Mouse (Mus musculus) kidney, postnatal 14 days (tissue): ENCODE measurements around the gene Vwa3a.
A peak's percentile ranks its signal among the peaks of the same experiment; 100 is the strongest.
"Not testable (repeated sequence)": the region's sequence is repeated elsewhere in the genome, so short reads cannot be mapped to it uniquely, and the experiment has no call there.

ENCODE experiments used
- DNase-seq: peaks from one replicate; pipeline ENCODE4 v3.0.0; 2022; ENCODE audit warnings: mixed read lengths

Vwa3a gene

DNA sequence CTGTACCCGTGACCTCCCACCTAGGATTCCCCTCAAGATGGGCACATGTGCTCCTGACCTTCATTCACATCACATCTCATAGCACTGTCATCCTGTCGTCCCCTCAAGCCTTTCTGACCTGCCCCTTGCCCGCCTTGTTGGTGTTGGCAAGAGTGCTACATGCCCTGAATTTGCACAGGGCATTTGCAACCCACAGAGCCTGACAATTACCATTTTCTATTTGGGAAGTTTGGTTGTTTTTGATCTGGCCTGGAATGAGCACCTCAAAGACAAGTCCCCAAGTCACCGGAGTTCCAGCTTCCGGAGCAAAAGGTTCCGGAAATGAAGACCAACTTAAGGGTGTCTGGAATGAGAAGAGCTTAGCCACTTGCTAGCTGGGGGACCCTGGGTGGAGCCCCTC lies at the start of gene Vwa3a:
TSS of gene Vwa3a (plus strand) at position 301 of the 400 bp plus-strand sequence.
- DNase-seq, result no peak

DNA sequence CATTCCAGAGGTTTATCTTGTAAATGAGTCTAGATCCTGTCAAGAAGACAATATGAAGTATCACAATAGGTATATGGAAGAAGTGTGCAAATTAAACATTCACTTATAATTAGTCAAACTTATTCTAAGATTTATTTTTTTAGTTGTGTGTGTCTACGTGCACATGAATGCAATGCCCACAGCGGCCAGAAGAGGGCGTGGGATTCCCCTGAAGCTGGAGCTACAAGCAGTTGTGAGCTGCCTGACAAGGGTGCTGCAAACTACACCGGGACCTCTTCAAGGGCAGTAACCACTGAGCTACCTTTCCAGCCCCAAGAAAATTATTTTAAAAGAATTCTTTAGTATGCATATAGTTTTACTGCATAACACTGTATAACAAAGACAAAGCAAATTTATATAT lies 48.5 kb upstream of the Vwa3a start:
- DNase-seq, result no peak

DNA sequence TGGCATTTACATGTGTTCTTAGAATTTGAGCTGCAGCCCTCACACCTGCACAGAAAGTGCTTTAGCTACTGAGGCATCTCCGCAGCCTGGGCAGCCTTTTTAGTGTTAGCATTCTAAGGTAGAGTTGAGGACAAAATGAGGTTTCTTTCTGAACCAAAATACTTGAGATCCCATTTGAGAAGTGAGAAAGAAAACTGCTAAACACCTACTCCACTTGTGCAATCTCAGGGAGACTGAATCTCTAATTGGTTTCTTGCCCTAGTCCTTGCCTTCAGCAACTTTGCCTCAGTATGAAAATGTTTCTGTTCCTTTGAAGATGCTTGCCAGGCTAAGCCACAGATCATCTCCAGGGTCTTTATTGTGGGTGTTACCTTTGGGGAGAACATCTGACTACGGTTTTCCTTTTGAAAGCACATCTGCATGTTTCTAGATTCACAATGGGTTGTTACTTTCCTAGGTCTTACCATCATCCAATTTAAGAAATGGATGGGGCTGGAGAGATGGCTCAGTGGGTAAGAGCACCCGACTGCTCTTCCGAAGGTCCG lies 45.2 kb upstream of the Vwa3a start:
- no peak for DNase-seq

DNA sequence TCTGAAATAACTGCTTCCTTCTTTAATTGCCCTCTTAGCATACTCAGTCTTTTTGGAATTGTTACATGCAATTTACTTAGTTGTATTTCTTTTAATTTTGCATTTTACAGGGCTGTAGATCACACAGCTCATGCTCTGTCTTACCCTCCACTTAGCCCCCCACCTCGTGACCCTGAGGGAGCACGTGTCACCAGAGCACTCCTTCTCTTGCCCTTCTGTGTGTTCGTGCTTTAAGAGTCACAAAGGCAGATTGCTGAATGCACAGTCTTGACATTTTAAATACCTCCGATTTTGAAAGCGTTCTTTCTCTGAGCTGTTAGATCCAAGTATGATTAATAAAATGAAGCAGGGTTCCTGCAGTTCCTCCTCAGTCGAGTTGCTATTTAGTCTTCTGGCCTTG lies 43.9 kb upstream of the Vwa3a start:
- DNase-seq, result no peak

DNA sequence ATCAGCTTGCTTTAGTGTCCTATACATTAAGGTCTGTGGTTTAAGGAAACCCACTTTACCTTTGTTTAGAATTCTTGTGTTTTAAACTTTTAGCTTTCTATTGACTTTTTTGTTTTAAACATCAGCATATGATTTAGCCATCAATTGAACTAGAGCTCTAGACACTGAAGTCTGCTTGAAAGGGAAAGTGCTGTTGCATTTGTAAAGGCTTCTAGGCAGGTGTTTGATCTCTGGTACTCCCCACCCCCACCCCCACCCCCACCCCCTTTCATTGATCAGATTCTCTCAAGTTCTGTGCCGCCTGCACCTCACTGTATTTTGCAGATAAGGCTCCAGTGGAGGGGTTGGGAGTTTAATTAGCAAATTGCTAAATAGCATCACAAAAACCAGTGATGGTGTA lies 43.5 kb upstream of the Vwa3a start:
- no peak for DNase-seq

DNA sequence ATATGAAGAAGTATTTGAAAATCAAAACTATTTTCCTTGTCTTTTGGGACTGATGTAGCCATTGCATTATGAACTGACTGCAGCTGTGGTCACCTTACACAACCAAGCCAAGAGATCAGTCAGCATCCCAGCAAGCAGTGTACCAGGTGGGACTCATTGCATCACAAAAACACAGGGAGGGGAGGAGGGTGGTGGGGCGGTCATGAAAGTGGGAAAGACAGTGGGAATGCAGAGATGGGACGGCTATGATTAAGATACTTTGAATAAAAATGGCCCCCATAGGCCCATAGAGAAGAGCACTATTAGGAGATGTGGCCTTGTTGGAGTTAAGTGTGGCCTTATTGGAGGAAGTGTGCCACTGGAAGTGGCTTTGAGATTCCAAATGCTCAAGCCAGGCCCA lies 42.8 kb upstream of the Vwa3a start:
- no peak for DNase-seq

DNA sequence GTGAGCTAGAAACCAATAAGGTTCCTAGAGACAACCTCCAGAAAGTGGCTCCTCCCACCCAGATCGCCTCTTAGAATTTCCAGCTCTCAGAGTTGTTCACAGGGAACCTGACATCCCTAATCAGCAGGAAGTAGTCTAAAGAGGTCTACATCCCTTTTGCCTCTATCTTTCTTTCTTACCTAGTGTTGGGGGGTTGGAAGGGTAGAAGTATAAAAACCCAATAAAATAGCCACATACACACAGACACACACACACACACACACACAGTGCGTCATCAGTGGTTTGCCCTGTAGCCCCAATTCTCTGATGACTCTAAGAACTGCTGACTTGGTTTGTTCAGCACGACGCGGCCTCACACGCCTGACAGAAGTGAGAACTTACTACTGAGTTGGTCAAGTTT lies 39.5 kb upstream of the Vwa3a start:
- no peak for DNase-seq

DNA sequence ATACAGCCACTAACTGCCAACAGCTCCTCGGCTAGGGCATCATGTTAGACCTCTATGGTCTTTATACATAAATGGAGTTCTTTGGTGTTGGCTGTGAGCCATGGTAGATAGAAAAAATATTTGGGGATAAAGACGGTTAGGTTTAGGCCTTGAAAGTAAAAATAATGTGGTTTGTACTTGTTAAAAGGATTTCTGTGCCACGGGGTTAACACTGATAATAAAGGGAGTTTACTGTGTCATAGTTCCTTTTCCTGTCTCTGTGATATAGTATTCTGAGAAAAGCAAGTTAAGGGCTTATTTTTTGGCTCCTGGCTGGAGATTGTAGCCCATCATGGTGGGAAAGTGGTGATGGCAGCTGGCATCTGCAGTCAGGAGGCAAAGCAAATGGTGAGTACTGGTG lies 35.2 kb upstream of the Vwa3a start:
- DNase-seq, result no peak

DNA sequence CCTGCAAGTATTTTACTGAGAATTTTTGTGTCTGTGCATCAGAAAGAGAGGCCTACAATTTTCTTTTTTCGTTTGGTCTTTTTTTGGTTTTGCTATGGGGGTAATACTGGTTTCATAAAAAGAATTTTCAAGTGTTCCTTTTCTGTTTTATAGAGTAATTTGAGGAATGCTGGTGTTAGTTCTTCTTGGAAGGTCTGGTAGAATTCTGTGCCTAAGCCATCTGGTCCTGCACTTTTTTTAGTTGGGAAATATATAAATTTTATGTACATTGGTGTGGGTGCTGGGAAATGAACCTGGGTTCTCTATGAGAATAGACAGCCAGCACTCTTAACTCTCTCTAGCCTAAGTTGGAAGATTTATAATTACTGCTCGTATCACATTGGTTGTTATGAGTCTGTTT lies 27.0 kb upstream of the Vwa3a start:
- DNase-seq, result no peak

DNA sequence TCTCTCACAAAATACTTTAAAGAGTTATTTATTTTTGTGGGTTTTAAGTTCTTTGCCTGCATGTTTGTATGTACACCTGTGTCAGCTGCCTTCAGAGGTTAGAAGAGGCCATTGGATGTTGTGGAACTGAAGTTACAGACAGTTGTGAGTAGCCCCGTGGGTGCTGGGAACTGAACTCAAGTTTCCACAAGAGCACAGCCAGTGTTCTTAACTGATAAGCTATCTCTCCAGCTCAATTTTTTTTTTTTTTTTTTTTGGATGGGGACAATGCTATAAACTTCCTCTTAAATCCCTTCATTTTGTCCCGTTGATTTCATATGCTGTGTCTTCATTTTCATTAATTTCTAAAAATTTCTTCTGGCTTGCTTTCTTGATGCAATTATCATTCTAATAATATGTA lies 25.9 kb upstream of the Vwa3a start:
- no peak for DNase-seq

DNA sequence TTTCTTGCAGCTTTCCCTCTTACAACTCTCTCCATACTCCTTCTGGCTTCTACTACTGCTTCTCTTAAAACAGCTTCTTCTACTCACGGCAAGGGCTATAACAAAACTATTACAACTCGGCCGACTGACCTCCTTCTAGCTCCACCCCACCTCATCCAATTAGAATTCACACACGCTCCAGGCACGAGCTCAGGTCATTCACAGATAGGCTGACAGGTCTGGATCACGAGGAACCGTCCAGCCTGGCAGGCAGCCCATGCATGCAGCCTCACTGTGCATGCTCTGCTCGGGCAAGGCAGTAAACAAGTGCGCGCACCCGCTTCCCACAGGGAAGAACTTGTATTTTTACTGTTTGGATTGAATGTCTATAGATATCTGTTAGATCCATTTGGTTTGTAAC lies 25.2 kb upstream of the Vwa3a start:
- not testable (repeated sequence) for DNase-seq

DNA sequence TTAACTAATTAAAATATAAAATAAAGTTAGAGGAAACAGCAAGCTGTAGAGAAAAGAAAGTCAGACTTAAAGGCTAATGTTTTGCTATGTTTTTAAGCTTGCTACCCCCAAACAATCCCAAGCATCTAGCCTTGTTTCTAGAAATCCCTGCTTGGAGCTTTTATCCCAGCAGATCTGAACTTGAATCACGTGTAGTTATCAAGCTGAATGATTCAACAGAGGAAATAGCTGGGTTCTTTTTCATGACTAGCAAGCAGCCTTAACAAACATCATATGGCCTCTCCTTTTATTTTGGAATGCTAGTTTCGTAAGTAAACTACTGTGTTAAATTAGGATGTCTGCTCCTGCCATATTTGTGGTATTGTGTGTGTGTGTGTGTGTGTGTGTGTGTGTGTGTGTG lies 21.9 kb upstream of the Vwa3a start:
- DNase-seq, result no peak

DNA sequence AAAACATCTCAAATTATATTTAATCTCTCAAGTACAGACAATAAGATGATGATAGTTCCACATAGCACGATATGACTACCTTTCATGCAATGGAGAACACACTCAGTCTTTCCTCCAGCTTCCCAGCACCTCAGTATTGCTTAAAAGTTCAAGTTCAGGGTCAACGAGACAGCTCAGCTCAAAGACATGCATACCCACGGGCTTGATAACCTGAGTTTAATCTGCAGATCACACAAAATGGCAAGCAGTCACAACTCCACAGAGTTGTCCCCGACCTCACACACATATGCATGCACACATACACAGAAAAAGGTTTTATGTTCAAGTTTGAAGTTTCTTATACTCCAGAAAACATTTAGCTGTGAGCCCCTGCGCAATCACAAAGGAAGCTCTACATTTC lies 18.1 kb upstream of the Vwa3a start:
- DNase-seq, result no peak

DNA sequence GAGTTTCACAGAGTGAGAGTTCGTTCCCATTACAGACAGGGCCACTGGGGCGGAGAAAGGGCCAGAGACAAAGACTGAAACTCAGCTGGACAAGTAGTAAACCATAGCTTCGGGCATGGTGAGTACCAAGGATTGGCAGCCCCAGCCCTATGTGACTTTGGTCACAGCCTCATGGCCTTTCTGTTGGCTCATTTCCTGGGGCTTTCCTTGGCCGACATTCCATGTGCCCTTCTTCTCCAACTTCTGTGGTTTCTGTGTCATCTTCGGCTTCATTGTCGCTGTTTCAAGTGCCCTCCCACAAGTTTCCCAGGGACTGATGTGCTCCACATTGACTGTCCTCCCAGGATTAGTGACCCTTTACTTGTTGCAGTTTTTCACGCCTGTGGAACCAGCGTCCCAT lies 17.7 kb upstream of the Vwa3a start:
- DNase-seq, result no peak

DNA sequence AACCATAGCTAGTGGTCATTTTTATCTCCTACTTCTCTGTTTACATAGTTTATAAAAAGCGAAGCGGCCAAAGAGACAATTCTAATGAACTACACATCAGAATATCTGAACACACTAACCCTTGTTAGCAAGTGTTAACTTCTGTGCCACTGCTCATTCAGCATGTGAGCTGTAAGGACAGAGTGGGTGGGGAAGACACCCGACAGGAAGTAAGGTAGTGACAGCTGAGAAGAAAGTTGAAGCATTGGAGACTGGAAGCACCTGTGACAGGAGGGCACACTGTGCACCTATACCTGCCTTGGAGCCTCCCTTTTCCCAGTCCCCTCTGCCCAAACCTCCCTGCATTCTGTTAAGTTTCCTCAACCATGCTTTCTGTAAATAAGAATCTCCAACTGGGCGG lies 17.1 kb upstream of the Vwa3a start:
- no peak for DNase-seq

DNA sequence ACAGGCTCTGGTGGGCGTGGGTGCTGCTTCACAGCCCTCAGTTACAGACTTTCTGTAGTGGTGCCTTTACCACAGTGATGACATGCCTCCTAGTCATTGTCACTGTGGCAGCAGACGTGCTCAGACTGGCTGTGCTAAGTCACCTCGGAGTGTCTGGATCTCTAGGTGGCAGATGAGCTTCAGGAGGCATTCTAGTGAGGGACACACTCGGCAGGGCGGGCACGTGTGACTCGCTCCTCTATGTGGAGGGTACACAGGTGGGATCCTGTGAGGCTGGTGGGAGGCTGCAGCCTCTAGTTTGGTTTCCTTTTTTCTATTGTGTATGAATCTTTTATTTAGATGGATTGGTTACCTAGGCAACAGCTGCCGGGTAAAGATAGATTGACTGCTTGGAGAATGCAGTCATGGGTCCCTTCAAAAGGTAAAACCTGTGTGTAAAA lies 16.3 kb upstream of the Vwa3a start:
- DNase-seq, result no peak

DNA sequence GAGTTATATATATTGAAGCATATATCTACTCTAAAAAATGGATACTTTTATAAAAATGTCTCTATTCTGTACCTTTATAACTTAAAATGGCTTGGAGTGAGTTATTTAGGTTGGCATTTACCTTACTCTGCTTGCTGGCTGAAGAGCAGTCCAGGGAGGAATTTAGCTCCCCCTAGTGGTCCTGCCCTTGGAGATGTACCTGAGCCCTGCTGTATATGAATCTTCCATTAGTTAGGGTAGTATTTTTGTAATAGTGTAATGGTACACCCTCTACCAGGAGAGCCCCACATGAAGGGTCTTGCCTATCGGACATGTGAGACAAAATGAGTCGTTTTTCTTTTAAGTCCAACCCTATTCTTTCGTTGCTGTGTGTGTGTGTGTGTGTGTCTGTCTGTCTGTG lies 11.5 kb upstream of the Vwa3a start:
- DNase-seq, result peak; percentile 56

DNA sequence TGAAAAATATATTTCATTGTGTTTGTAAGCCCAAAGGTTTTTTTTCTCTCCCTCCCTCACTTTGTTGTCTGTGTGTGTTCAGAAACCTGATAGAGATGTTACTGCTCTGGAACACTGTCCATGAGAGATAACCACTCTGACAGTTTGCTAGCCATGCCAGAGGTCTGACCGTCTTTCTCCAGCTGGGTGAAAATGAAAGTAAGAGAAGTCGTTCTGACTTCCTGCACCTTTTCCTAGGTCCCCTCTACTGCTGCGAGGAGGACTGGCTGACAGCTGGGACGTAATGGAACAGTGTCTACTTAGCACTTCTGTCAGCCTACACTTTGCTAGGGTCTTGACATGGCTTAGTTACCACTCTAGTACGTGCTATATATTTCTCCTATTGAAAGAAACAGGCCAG lies 9.5 kb upstream of the Vwa3a start:
- no peak for DNase-seq

DNA sequence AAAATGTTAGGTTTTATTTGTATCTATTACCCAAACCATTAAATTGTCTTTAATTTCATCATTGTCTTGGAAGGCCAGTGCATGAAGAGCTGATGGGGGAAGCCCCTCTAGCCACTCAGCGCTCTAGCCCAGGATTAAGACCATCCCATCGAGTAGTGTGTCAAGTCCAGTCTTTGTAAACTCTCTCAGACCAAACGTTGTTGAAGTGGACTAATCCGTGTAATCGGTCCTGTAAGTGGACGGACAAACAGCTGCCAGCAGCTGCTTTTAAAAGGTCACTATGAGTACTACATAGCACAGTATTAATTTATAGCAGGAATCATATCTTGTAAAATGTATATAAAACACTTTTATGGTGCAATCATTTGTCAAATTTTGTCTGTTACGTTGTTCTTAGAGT lies 6.2 kb upstream of the Vwa3a start:
- DNase-seq, result peak; percentile 37

DNA sequence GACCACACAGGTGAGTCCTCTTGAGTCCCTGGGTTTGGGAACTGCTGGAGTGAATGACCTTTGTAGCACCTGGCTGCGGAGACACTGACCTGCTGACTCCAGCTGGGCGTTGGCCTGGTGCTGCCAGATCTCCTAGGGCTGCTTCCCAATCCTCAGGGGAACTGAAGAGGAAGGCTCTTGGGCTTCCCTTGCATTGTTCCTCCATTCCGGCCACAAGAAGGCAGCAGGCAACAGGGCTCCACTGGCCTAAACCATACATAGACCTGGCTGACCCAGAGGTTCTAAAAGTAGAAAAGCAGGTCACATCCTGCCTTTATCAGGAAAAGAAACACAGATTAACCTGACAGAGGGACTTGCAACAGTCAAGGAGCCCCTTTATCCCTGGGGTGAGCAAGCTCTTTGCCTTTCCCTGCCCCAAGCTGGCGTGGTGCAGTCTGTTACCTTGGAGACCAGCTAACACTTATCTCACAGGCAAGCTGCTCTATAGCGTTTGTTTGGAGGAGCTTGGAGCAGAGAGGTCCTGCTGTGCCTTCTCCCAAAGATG lies 512 bp downstream of the Vwa3a start:
- DNase-seq, result peak; percentile 61

DNA sequence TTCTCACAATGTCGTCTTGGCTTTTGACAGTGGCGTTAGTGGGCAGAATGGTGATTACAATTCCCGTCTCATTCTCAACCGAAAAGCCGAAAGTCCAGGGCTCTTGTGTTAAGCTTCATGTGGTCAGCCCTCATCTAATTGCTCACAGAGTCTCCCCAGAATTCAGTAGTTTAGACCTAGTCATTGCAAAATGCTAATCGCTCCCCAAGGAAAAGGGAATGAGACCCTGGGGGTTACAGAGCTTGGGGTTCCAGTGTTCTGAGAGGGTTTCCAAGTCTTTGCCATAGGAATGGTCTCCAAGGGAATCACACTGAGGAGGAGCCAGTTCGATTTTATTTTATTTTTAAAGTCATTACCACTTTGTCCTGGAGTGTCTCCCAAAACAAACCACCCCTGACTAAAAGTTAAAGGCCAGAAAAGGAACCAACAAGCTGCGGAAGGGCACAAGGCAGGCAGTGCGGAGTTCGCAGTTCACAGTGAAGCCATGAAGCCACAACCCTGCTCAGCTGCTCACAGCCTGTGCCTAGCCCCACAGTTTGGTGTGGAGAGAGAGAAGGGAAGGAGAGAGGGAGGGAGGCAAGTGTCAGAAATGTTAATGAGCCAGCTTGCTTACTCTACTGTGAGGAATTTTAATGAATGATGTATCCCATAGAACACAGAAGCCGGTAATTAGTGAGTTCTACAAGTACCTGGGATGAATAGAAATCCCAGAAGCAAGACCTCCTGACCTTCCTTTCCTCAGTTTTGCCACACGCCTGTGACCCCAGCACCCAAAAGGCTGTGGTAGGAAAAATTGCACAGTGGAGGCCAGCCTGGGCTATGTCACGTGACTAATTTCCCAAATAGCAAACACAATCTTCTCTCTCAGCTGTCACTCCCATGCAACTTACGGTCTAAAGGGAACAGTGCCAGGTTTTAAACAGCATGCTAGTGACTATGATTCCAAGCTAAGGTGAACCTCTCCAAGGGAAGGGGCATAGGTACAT lies 4.5 kb downstream of the Vwa3a start:
- peak; percentile 34 for DNase-seq

DNA sequence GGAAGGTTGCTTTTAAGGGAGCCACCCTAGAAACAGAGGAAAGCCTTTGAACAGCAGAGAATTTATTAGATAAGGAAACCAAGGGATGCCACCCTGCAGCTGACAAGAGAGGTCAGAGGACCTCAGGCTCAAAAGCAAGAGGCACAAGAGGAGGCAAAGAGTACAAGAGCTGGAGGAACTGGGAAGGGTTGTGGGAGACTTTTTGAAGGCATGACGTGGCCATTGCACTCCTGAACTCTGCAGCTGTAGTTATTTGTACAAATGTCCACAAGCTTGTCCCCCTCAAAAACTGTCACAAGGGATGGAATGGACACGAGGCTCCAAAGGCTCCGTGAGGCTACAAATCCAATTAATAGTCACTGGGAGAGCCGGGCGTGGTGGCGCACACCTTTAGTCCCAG lies 5.5 kb downstream of the Vwa3a start:
- peak; percentile 49 for DNase-seq

DNA sequence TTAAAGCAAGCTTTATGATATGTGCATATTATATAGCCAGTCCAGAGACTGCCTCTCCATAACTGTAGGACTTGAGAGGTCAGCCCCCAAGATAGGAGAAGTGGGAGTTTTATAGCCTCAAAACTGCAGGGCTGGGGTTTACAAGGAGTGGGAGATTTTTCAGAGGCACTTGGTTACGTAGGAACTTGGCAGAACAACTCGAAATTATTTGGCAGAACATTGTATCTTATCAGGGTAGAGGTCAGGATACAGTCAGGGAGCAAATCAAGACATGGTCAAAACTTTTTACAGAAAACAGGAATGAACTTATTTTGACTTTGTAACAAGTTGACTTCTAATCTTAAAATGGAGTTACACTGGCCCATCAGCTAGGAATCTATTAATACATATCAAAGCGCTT lies 6.9 kb downstream of the Vwa3a start:
- peak; percentile 66 for DNase-seq

DNA sequence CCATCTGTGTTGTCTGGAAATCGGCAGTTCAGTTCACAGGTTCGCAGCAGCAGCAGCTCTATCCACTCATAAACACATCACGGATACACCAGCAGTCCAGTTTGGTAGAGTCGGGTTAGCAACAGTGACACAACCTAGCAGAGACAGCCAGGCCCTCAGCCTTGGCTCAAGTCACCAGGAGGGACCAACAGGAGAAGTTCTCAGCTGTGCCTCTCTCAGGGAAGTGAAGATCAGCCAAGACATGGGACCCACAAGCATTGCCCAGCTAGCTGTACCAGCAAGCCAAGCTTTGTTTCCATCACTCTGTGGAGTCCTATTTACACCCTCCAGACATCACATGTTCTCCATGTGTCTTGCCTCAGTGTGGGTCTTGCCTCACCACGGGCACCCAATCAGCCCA lies 7.7 kb downstream of the Vwa3a start:
- DNase-seq, result no peak
